24 mouse cellular contexts compared by ENCODE assay signal in genomic region chr16:31148891-31149290, GRCm38 (mm10). TPM values are rescaled to one million over a fixed set of nuclear protein-coding genes. Genes with fewer than 3 reads are reported as not detected.
DNase-seq lines count a peak whose midpoint lies in the region; ATAC-seq and TF ChIP-seq lines count a peak whose summit lies in the region.
"Had no signal": no experiment of that assay in that cellular context is flagged by ENCODE, and none has a peak within 500 bp of the region (broad histone marks: within the 10 kb centered on the region; RNA-seq: fewer than 3 reads in every experiment).

No protein-coding gene starts in this region.

- DNase-seq in ES-CJ7 (ENCODE audit: low read depth, low spot score): peak; percentile 41
- peak; percentile 68 for DNase-seq in ZHBTc4 (ENCODE audit: low read depth, low spot score)
- DNase-seq in natural killer cell, adult 2 months (ENCODE audit: low spot score in 2 of 2): peak; percentile 20 to 54
- no peak for DNase-seq in forebrain, embryonic 14.5 days (ENCODE audit: low spot score)
- no peak for DNase-seq in liver, postnatal 0 days
- DNase-seq: adrenal gland, adult 8-10 months; adrenal gland, postnatal 14 days; adrenal gland, postnatal 36 days; cerebellum, adult 11-12 months; cerebellum, adult 2 months; cerebellum, adult 9-10 months; cerebellum, postnatal 14 days; cerebellum, postnatal 36 days; embryo, embryonic 11 days; forebrain, postnatal 0 days had no signal

- H3K9ac ChIP-seq in forebrain, embryonic 14.5 days (ENCODE audit: low read length): no peak overlapping the region
- H3K9ac ChIP-seq in liver, postnatal 0 days (replicated peaks): no peak overlapping the region
- H3K9ac ChIP-seq: embryonic facial prominence, embryonic 13.5 days; embryonic facial prominence, embryonic 15.5 days; forebrain, embryonic 12.5 days; forebrain, embryonic 15.5 days; forebrain, postnatal 0 days had no signal

- no peaks in the 10 kb centered on the region for H3K9me3 ChIP-seq in forebrain, embryonic 14.5 days (replicated peaks; ENCODE audit: control insufficient read depth, low read length)
- no peaks in the 10 kb centered on the region for H3K9me3 ChIP-seq in liver, postnatal 0 days (ENCODE audit: low read length)
- H3K9me3 ChIP-seq: embryonic facial prominence, embryonic 13.5 days; embryonic facial prominence, embryonic 15.5 days; forebrain, embryonic 10.5 days; forebrain, embryonic 12.5 days; forebrain, embryonic 15.5 days; G1E had no signal

- no peaks in the 10 kb centered on the region for H3K27me3 ChIP-seq in forebrain, embryonic 14.5 days (replicated peaks; ENCODE audit: control insufficient read depth, insufficient read depth, low read length)
- no peaks in the 10 kb centered on the region for H3K27me3 ChIP-seq in liver, postnatal 0 days (ENCODE audit: insufficient read depth, low read length)
- H3K27me3 ChIP-seq: embryonic facial prominence, embryonic 13.5 days; embryonic facial prominence, embryonic 15.5 days; forebrain, embryonic 12.5 days; forebrain, embryonic 15.5 days; Patski had no signal

- no peak for ATAC-seq in forebrain, embryonic 14.5 days
- no peak for ATAC-seq in liver, postnatal 0 days
- ATAC-seq: activated CD4-positive, CD25-positive, alpha-beta regulatory T cell, adult 4 months; forebrain, embryonic 15.5 days; forebrain, postnatal 0 days; Patski had no signal

- TF ChIP-seq CTCF in liver, postnatal 0 days (IDR thresholded peaks at IDR 0.05; ENCODE audit: low read depth): no peak

- H3K4me2 ChIP-seq in forebrain, embryonic 14.5 days (ENCODE audit: low read length): no peak overlapping the region
- no peak overlapping the region for H3K4me2 ChIP-seq in liver, postnatal 0 days (ENCODE audit: low read depth, low read length)
- H3K4me2 ChIP-seq: embryonic facial prominence, embryonic 13.5 days; embryonic facial prominence, embryonic 15.5 days; forebrain, embryonic 12.5 days; forebrain, embryonic 15.5 days had no signal

- no peak overlapping the region for H3K27ac ChIP-seq in forebrain, embryonic 14.5 days (ENCODE audit: low read depth, low read length)
- no peak overlapping the region for H3K27ac ChIP-seq in liver, postnatal 0 days (ENCODE audit: low read depth)
- H3K27ac ChIP-seq: embryonic facial prominence, embryonic 13.5 days; embryonic facial prominence, embryonic 15.5 days; forebrain, embryonic 10.5 days; forebrain, embryonic 12.5 days; forebrain, embryonic 15.5 days had no signal

- 85% methylated on average over 6 of the region's 6 CpGs for WGBS in forebrain, embryonic 14.5 days
- 76% methylated on average over 6 of the region's 6 CpGs for WGBS in liver, postnatal 0 days (ENCODE audit: insufficient replicate concordance)

- no peak overlapping the region for H3K4me3 ChIP-seq in forebrain, embryonic 14.5 days (ENCODE audit: low read depth, low read length)
- no peak overlapping the region for H3K4me3 ChIP-seq in liver, postnatal 0 days (ENCODE audit: low read depth, low read length)
- H3K4me3 ChIP-seq: embryonic facial prominence, embryonic 13.5 days; embryonic facial prominence, embryonic 15.5 days; erythroblast, embryonic 14.5 days; forebrain, embryonic 10.5 days; forebrain, embryonic 12.5 days; forebrain, embryonic 15.5 days had no signal

- no peaks in the 10 kb centered on the region for H3K36me3 ChIP-seq in forebrain, embryonic 14.5 days (ENCODE audit: control insufficient read depth, insufficient read depth, low read length)
- peaks cover 20% of the 10 kb centered on the region for H3K36me3 ChIP-seq in liver, postnatal 0 days (replicated peaks; ENCODE audit: insufficient read depth, low read length)
- H3K36me3 ChIP-seq: forebrain, embryonic 15.5 days had no signal

- no peak for TF ChIP-seq EP300 in liver, postnatal 0 days (IDR thresholded peaks at IDR 0.05; ENCODE audit: low read depth)

- no peaks in the 10 kb centered on the region for H3K4me1 ChIP-seq in forebrain, embryonic 14.5 days (ENCODE audit: control insufficient read depth, insufficient read depth, low read length)
- no peaks in the 10 kb centered on the region for H3K4me1 ChIP-seq in liver, postnatal 0 days (ENCODE audit: insufficient read depth)
- H3K4me1 ChIP-seq: embryonic facial prominence, embryonic 13.5 days; embryonic facial prominence, embryonic 15.5 days; forebrain, embryonic 10.5 days; forebrain, embryonic 12.5 days; forebrain, embryonic 15.5 days had no signal

RNA-seq across cellular contexts. Expression of gene Acap2, which starts 52.2 kb away (rescaled TPM):
- 11.3 and 15.1 TPM in 2 replicates for polyA plus RNA-seq in forebrain, embryonic 14.5 days (2014; fragmentation: Nextera tagmentation; extraction: Ambion mirVana)
- 4.5 and 5.6 TPM in 2 replicates for polyA plus RNA-seq in liver, postnatal 0 days (2015; fragmentation: Nextera tagmentation; extraction: Ambion mirVana)

Comparison
In these comparisons a context has a peak if more than half of its experiments do, and no peak if none do; other contexts are left out.
1. DNase-seq: peak in ES-CJ7 (single experiment), ZHBTc4 (single experiment) and natural killer cell, adult 2 months (2 of 2); none in forebrain, embryonic 14.5 days (single experiment) and liver, postnatal 0 days (single experiment).